Mouse (Mus musculus): ENCODE measurements at regions not wholly inside any gene's neighbourhood (a gene's known extent, or its start where the extent isn't known, plus 50 kb on each side); places are given as distances from the start of the nearest gene placed in this dataset.

DNA sequence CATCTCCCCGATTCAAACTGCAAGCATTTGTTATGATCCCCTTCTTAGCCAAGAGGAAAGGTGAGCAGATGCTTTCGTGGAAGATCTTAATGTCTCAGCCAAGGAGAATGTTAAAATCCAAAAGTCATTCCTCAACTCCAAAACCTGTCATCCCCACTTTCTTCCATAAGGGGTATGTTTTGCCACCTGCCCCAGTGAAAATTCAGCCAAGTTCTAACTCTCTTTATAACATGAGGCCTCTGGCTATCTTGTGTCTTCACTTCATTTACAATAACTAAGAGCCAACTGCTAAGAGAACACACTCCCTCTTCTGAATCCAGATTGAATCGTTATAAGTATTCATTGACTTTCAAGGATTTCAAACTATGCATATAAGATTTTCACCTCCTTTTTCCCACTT lies 246.7 kb upstream of the Adam34 start:
- no peaks in the 10 kb centered on the region for H3K36me3 ChIP-seq (ENCODE audit: control insufficient read depth, insufficient read depth, low read length)
- WGBS = 75% methylated on average over 3 of the region's 3 CpGs

DNA sequence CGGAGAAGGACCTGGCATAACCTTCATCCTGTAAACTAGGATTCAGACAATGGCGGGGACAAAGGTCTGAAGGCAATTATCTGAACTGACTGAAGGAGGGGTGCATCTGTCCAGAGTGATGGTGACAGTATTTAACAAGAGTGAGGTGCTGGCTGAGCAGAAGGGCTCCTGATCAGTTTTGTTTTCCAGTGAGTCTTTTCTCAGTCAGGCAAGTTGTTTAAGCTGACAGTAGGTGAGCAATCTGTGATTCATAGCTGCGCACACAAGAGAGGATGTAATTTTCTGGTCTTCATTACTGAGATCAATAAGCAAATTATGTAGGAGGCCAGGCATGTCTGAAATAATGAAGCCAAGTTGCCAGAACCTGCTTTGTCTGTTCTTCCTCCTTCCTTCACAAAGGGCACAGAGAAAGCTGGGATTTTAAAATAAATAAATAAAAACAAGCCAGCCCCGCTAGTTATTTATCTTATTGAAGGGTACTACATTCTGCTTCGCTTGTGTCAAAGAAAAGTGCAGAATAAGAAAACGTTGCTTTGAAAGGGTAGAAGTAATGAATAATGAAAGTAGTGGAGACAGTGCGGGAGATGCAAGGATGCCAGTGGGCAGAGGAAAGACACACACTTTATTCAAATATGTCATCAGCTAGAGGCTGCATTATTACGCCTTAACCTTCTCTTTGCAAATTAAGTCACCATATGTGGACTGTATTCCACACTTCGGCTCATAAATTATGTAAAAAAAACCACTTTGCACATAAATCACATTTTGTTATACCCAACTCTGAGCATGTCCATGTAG lies 239.6 kb upstream of the Adam34 start:
- H3K9me3 ChIP-seq (ENCODE audit: control insufficient read depth, low read length) = no peaks in the 10 kb centered on the region
- peak overlapping the region in 1 of 2 experiments; percentile 16; a peak in 2 of 4 replicates for H3K4me3 ChIP-seq (ENCODE audit: control insufficient read depth in 1 of 2, insufficient read depth in 1 of 2, low read depth in 1 of 2, low read length in 2 of 2)
- no peak for ATAC-seq (ENCODE audit: insufficient number of reproducible peaks, insufficient read depth, low FRiP score, low read depth)
- H3K4me2 ChIP-seq (ENCODE audit: low read length) = peak overlapping the region; percentile 58
- H3K36me3 ChIP-seq (ENCODE audit: control insufficient read depth, insufficient read depth, low read length) = no peaks in the 10 kb centered on the region
- WGBS = 47% methylated on average over 9 of the region's 9 CpGs
- peak overlapping the region; percentile 38; the same call in 1 of the 2 replicates for H3K9ac ChIP-seq (ENCODE audit: low read length)
- H3K27ac ChIP-seq (replicated peaks in 1 of 2; ENCODE audit: control insufficient read depth in 1 of 2, insufficient read depth in 1 of 2, low read depth in 2 of 2, low read length in 2 of 2) = no peak overlapping the region
- H3K4me1 ChIP-seq (ENCODE audit: control insufficient read depth in 2 of 2, insufficient read depth in 2 of 2, low read length in 2 of 2) = peaks cover 2 to 5% of the 10 kb centered on the region in 2 experiments; a peak in 1 of 4 replicates
- no peaks in the 10 kb centered on the region for H3K27me3 ChIP-seq (ENCODE audit: control insufficient read depth, insufficient read depth, low read length)

More for the DNA sequence above, 246.7 kb upstream of the Adam34 start:
- ATAC-seq (ENCODE audit: insufficient number of reproducible peaks, insufficient read depth, low FRiP score, low read depth) = no peak
- no peak overlapping the region for H3K9ac ChIP-seq (ENCODE audit: low read length)
- no peaks in the 10 kb centered on the region for H3K27me3 ChIP-seq (ENCODE audit: control insufficient read depth, insufficient read depth, low read length)
- H3K4me2 ChIP-seq (ENCODE audit: low read length) = no peak overlapping the region
- H3K9me3 ChIP-seq (ENCODE audit: control insufficient read depth, low read length) = no peaks in the 10 kb centered on the region
- H3K27ac ChIP-seq (replicated peaks in 1 of 2; ENCODE audit: control insufficient read depth in 1 of 2, insufficient read depth in 1 of 2, low read depth in 2 of 2, low read length in 2 of 2) = no peak overlapping the region
- no peaks in the 10 kb centered on the region for H3K4me1 ChIP-seq (ENCODE audit: control insufficient read depth in 2 of 2, insufficient read depth in 2 of 2, low read length in 2 of 2)
- no peak overlapping the region for H3K4me3 ChIP-seq (ENCODE audit: control insufficient read depth in 1 of 2, insufficient read depth in 1 of 2, low read depth in 1 of 2, low read length in 2 of 2)

DNA sequence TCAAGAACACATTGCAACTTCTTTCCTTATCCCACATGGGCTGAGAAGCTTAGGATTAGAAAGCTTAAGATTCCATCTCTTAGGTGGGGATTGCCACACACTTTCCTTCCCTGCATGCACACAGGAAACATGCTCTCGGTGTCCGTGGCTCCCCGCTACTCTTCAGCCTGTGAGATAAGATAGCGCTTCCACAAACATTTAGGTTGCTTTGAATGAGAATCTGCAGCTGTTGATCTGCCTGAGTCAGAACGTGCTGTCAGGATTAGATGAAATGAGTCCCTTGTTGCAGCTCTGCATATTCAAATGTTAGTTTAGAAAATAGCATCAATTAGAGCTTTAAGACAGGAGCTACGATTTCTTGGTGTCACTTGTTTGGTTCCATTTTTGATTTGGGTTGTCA lies 239.0 kb upstream of the Adam34 start:
- H3K9me3 ChIP-seq (ENCODE audit: control insufficient read depth, low read length) = no peaks in the 10 kb centered on the region
- no peak for ATAC-seq (ENCODE audit: insufficient number of reproducible peaks, insufficient read depth, low FRiP score, low read depth)
- H3K4me3 ChIP-seq (ENCODE audit: control insufficient read depth in 1 of 2, insufficient read depth in 1 of 2, low read depth in 1 of 2, low read length in 2 of 2) = peak overlapping the region in 1 of 2 experiments; percentile 16; a peak in 2 of 4 replicates
- H3K4me1 ChIP-seq (ENCODE audit: control insufficient read depth in 2 of 2, insufficient read depth in 2 of 2, low read length in 2 of 2) = peaks cover 2 to 5% of the 10 kb centered on the region in 2 experiments; a peak in 1 of 4 replicates
- H3K27ac ChIP-seq (replicated peaks in 1 of 2; ENCODE audit: control insufficient read depth in 1 of 2, insufficient read depth in 1 of 2, low read depth in 2 of 2, low read length in 2 of 2) = no peak overlapping the region
- 2% methylated on average over 6 of the region's 6 CpGs for WGBS
- H3K4me2 ChIP-seq (ENCODE audit: low read length) = peak overlapping the region; percentile 58
- peak overlapping the region; percentile 38; the same call in 1 of the 2 replicates for H3K9ac ChIP-seq (ENCODE audit: low read length)
- no peaks in the 10 kb centered on the region for H3K27me3 ChIP-seq (ENCODE audit: control insufficient read depth, insufficient read depth, low read length)
- no peaks in the 10 kb centered on the region for H3K36me3 ChIP-seq (ENCODE audit: control insufficient read depth, insufficient read depth, low read length)

DNA sequence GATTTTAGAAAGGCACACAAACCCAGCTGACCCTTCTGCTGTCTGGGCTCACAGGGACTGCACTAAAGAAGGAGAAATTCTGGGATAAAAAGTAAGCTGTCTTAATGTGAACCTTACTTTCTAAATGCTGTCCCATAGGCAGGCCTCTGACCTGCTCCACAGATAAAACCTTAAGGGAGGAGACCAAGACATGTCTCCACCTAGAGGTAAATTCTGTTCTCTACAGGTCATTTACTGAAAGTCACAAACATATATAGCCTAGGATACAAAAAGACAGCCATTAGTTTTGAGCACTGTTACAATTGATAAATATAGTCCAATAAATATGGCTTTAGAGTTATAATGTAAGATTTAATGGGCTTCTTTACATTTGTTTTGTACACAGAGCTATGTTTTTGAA lies 221.9 kb upstream of the Adam34 start:
- no peak overlapping the region for H3K27ac ChIP-seq (replicated peaks in 1 of 2; ENCODE audit: control insufficient read depth in 1 of 2, insufficient read depth in 1 of 2, low read depth in 2 of 2, low read length in 2 of 2)
- no peak overlapping the region for H3K4me3 ChIP-seq (ENCODE audit: control insufficient read depth in 1 of 2, insufficient read depth in 1 of 2, low read depth in 1 of 2, low read length in 2 of 2)
- no peaks in the 10 kb centered on the region for H3K27me3 ChIP-seq (ENCODE audit: control insufficient read depth, insufficient read depth, low read length)
- H3K4me1 ChIP-seq (ENCODE audit: control insufficient read depth in 2 of 2, insufficient read depth in 2 of 2, low read length in 2 of 2) = no peaks in the 10 kb centered on the region
- no peak overlapping the region for H3K9ac ChIP-seq (ENCODE audit: low read length)
- no peaks in the 10 kb centered on the region for H3K36me3 ChIP-seq (ENCODE audit: control insufficient read depth, insufficient read depth, low read length)
- H3K9me3 ChIP-seq (ENCODE audit: control insufficient read depth, low read length) = no peaks in the 10 kb centered on the region
- no peak for ATAC-seq (ENCODE audit: insufficient number of reproducible peaks, insufficient read depth, low FRiP score, low read depth)
- no peak overlapping the region for H3K4me2 ChIP-seq (ENCODE audit: low read length)

DNA sequence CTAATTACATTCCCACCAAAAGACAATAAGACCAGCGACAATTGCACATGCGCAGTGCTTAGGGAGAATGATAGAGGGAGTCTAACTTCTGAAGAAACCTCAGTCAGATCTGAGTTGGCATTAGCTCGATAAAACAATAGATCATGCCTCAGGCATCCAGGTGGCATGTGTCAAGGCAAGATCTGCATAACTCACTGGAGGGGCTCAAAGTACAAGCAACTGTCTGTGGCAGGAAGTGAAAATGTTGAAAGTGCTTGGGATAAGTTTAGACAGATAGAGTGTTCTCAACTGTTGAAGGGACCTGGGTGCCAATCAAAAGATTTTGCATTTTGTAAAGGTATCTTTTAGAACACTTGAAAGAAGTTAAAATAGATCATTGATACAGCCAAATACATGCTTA lies 213.1 kb upstream of the Adam34 start:
- Histone ChIP-seq H3K27ac (replicated peaks in 1 of 2; ENCODE audit: control insufficient read depth in 1 of 2, insufficient read depth in 1 of 2, low read depth in 2 of 2, low read length in 2 of 2) (no peak overlapping the region), H3K4me2 (ENCODE audit: low read length) (no peak overlapping the region), H3K36me3 (ENCODE audit: control insufficient read depth, insufficient read depth, low read length) (no peaks in the 10 kb centered on the region), H3K9ac (ENCODE audit: low read length) (no peak overlapping the region), H3K27me3 (ENCODE audit: control insufficient read depth, insufficient read depth, low read length) (no peaks in the 10 kb centered on the region), H3K9me3 (ENCODE audit: control insufficient read depth, low read length) (no peaks in the 10 kb centered on the region), H3K4me1 (ENCODE audit: control insufficient read depth in 2 of 2, insufficient read depth in 2 of 2, low read length in 2 of 2) (no peaks in the 10 kb centered on the region), H3K4me3 (ENCODE audit: control insufficient read depth in 1 of 2, insufficient read depth in 1 of 2, low read depth in 1 of 2, low read length in 2 of 2) (no peak overlapping the region)
- ATAC-seq (ENCODE audit: insufficient number of reproducible peaks, insufficient read depth, low FRiP score, low read depth) = no peak
- 69% methylated on average over 3 of the region's 3 CpGs for WGBS

DNA sequence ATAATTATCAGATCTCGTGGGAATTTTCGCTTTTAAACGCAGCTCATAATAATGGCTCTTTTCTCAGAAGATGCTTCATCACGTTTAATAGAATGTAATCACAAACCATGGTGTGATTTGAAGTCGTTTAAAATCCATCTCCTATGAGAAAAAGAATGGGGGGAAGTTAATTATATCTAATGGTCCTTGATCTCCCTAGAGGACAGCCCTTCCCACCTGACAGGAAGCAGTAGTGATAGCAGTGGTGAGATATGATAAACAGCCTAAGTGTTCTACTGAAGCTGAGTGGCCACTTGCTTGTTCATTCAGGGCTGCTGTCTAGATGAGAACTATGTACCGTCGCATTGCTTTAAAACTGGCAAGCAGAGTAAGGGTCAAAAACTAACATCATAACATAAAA lies 211.4 kb upstream of the Adam34 start:
- Histone ChIP-seq H3K27me3 (ENCODE audit: control insufficient read depth, insufficient read depth, low read length) (no peaks in the 10 kb centered on the region), H3K4me1 (ENCODE audit: control insufficient read depth in 2 of 2, insufficient read depth in 2 of 2, low read length in 2 of 2) (no peaks in the 10 kb centered on the region), H3K4me3 (ENCODE audit: control insufficient read depth in 1 of 2, insufficient read depth in 1 of 2, low read depth in 1 of 2, low read length in 2 of 2) (no peak overlapping the region), H3K27ac (replicated peaks in 1 of 2; ENCODE audit: control insufficient read depth in 1 of 2, insufficient read depth in 1 of 2, low read depth in 2 of 2, low read length in 2 of 2) (no peak overlapping the region), H3K9me3 (ENCODE audit: control insufficient read depth, low read length) (no peaks in the 10 kb centered on the region), H3K9ac (ENCODE audit: low read length) (no peak overlapping the region), H3K36me3 (ENCODE audit: control insufficient read depth, insufficient read depth, low read length) (no peaks in the 10 kb centered on the region), H3K4me2 (ENCODE audit: low read length) (no peak overlapping the region)
- 52% methylated on average over 7 of the region's 7 CpGs for WGBS
- no peak for ATAC-seq (ENCODE audit: insufficient number of reproducible peaks, insufficient read depth, low FRiP score, low read depth)

DNA sequence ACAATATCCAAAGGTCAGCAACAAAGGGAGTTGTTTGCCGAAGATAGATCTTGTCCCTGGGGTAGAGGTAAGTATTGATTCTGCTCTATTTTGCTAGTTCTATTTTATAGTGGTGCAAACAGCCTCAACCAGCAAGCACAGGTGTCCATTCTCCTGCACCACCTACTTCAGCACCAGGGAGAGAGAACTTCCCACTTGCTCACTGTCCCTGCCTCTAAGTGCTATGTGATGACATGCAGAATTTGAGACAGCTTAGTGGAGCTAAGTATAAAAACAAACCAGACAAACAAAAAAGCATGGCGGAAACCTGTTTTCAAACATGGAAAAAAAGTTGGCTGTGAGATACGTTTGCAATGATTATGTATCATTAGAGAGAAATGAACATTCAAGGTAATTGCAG lies 196.3 kb upstream of the Adam34 start:
- H3K27ac ChIP-seq (replicated peaks in 1 of 2; ENCODE audit: control insufficient read depth in 1 of 2, insufficient read depth in 1 of 2, low read depth in 2 of 2, low read length in 2 of 2) = no peak overlapping the region
- H3K27me3 ChIP-seq (ENCODE audit: control insufficient read depth, insufficient read depth, low read length) = no peaks in the 10 kb centered on the region
- no peak for ATAC-seq (ENCODE audit: insufficient number of reproducible peaks, insufficient read depth, low FRiP score, low read depth)
- no peaks in the 10 kb centered on the region for H3K36me3 ChIP-seq (ENCODE audit: control insufficient read depth, insufficient read depth, low read length)
- no peaks in the 10 kb centered on the region for H3K4me1 ChIP-seq (ENCODE audit: control insufficient read depth in 2 of 2, insufficient read depth in 2 of 2, low read length in 2 of 2)
- no peak overlapping the region for H3K9ac ChIP-seq (ENCODE audit: low read length)
- H3K4me3 ChIP-seq (ENCODE audit: control insufficient read depth in 1 of 2, insufficient read depth in 1 of 2, low read depth in 1 of 2, low read length in 2 of 2) = no peak overlapping the region
- H3K4me2 ChIP-seq (ENCODE audit: low read length) = no peak overlapping the region
- H3K9me3 ChIP-seq (ENCODE audit: control insufficient read depth, low read length) = no peaks in the 10 kb centered on the region
- 41% methylated on average over 3 of the region's 3 CpGs for WGBS

DNA sequence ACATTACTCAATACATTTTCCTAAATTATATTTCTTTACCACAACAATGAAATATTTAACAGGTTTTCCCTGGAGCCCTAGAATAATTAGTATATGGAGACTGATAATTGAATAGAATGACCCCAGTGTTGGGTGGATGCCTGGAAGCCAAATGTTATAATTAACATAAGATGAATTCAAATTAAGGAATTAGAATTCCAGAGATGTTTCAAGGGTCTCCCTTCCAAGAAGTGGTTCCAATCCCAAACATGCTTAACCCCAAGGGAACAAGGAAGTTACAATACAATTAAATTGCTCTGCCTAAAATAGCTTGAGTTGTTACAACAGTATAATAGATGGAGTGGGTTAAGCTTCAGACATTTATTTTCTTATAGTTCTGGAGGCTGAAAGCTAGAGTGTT lies 185.3 kb upstream of the Adam34 start:
- no peak for ATAC-seq (ENCODE audit: insufficient number of reproducible peaks, insufficient read depth, low FRiP score, low read depth)
- Histone ChIP-seq H3K9me3 (ENCODE audit: control insufficient read depth, low read length) (no peaks in the 10 kb centered on the region), H3K27me3 (ENCODE audit: control insufficient read depth, insufficient read depth, low read length) (no peaks in the 10 kb centered on the region), H3K27ac (replicated peaks in 1 of 2; ENCODE audit: control insufficient read depth in 1 of 2, insufficient read depth in 1 of 2, low read depth in 2 of 2, low read length in 2 of 2) (no peak overlapping the region), H3K9ac (ENCODE audit: low read length) (no peak overlapping the region), H3K4me1 (ENCODE audit: control insufficient read depth in 2 of 2, insufficient read depth in 2 of 2, low read length in 2 of 2) (no peaks in the 10 kb centered on the region), H3K4me2 (ENCODE audit: low read length) (no peak overlapping the region), H3K4me3 (ENCODE audit: control insufficient read depth in 1 of 2, insufficient read depth in 1 of 2, low read depth in 1 of 2, low read length in 2 of 2) (no peak overlapping the region), H3K36me3 (ENCODE audit: control insufficient read depth, insufficient read depth, low read length) (no peaks in the 10 kb centered on the region)

Data from heart, embryonic 14.5 days (tissue).